Mouse (Mus musculus) lung, embryonic 15.5 days (tissue): Measurements from ENCODE around the gene Olfr834. TPM values are rescaled to one million over a fixed set of nuclear protein-coding genes. Genes with fewer than 3 reads are reported as not detected.

Experiments used
- ATAC-seq: fragments of 200-750 bp; cut with Nextera tagmentation; 2 replicates; pipeline ENCODE4 v1.8.0; 2017; ENCODE audit warnings: moderate number of reproducible peaks, borderline replicate concordance; ENCODE audit not compliant: low FRiP score, low TSS enrichment; ENCODE audit errors: extremely low read depth
- H3K27ac ChIP-seq: fragments of 300-500 bp; sonication (generic); 2 replicates; pipeline ENCODE4 v1.5.1; 2015; ENCODE audit warnings: moderate library complexity, mild to moderate bottlenecking, inconsistent platforms
- H3K27me3 ChIP-seq: fragments of 300-500 bp; sonication (generic); 2 replicates; pipeline ENCODE4 v1.6.1; 2015; ENCODE audit warnings: inconsistent platforms
- H3K36me3 ChIP-seq: fragments of 300-500 bp; sonication (generic); 2 replicates; pipeline ENCODE4 v1.6.1; 2015; ENCODE audit warnings: inconsistent platforms
- H3K4me1 ChIP-seq: fragments of 300-500 bp; sonication (generic); 2 replicates; pipeline ENCODE4 v1.6.1; 2015; ENCODE audit warnings: inconsistent platforms
- H3K4me2 ChIP-seq: fragments of 300-500 bp; sonication (generic); 2 replicates; pipeline ENCODE4 v1.6.1; 2015; ENCODE audit warnings: inconsistent platforms, mild to moderate bottlenecking, moderate library complexity
- H3K4me3 ChIP-seq: fragments of 300-500 bp; sonication (generic); 2 replicates; pipeline ENCODE4 v1.5.1; 2015; ENCODE audit warnings: mild to moderate bottlenecking, inconsistent platforms
- H3K9ac ChIP-seq: fragments of 300-500 bp; sonication (generic); 2 replicates; pipeline ENCODE4 v1.6.1; 2015; ENCODE audit warnings: inconsistent platforms
- H3K9me3 ChIP-seq: fragments of 300-500 bp; sonication (generic); 2 replicates; pipeline ENCODE4 v1.6.1; 2016; ENCODE audit warnings: inconsistent platforms
- WGBS: fragments of 180-500 bp; shearing (Covaris S2); methylation state at CpG from one replicate; pipeline ENCODE4 v1.1.7; 2015; 5-methylcytosine and 5-hydroxymethylcytosine counted together
- polyA plus RNA-seq: library from polyadenylated mRNA; unstranded; fragments of >200 nt; fragmentation: Nextera tagmentation; extraction: Ambion mirVana; gene quantifications from 2 replicates; pipeline ENCODE4 v1.2.1, GENCODE M21; 2015

Olfr834 gene
- not detected in 2 replicates for polyA plus RNA-seq

- Histone ChIP-seq H3K9ac (no peak within 1 kb of the TSS), H3K27ac (no peak within 1 kb of the TSS), H3K27me3 (no peaks in the 10 kb centered on the region), H3K36me3 (no peaks in the 10 kb centered on the region), H3K9me3 (no peaks in the 10 kb centered on the region), H3K4me3 (no peak within 1 kb of the TSS), H3K4me1 (no peaks in the 10 kb centered on the region), H3K4me2 (no peak within 1 kb of the TSS)
- ATAC-seq = no peak
- WGBS = 78% methylated on average over 3 of the region's 3 CpGs
These were observed at the start of gene Olfr834 for GRCm38 (mm10) chr9:18987690-18988089. Gene Olfr834 (plus strand): TSS chr9:18987990.

DNA sequence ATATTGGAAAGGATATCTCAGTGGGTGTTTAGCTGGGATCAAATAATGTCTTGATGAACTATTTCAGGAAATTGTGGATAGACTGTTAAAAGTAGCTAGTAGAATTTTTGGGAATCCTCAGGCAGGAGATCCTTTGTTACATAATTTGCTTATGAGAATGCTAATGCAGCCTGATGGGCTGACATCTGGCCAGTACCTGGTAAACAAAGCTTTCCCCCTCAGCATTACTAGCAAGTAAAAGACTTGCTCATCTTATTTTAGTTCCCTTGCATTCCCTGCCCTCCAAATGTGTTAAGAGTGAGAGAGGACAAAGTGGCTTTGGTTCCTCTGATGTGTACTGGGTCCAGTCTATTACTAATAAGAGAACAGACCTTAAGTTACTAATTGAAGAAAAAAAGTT lies 25.8 kb upstream of the Olfr834 start:
- Histone ChIP-seq H3K4me1 (no peaks in the 10 kb centered on the region), H3K4me3 (no peak overlapping the region)
- ATAC-seq = no peak

GRCm38 (mm10) chr9:19032435-19032834 lies 44.6 kb downstream of the Olfr834 start, which contains the start of gene Olfr835:
Gene Olfr835 (plus strand): TSS chr9:19032735.
- Histone ChIP-seq H3K27ac (no peak within 1 kb of the TSS), H3K4me3 (no peak within 1 kb of the TSS), H3K36me3 (no peaks in the 10 kb centered on the region), H3K4me2 (no peak within 1 kb of the TSS), H3K27me3 (no peaks in the 10 kb centered on the region), H3K9ac (no peak within 1 kb of the TSS), H3K9me3 (no peaks in the 10 kb centered on the region; the same call in 1 of the 2 replicates), H3K4me1 (no peaks in the 10 kb centered on the region)
- WGBS = 50% methylated on average over 1 of the region's 1 CpGs
- no peak for ATAC-seq

More for the DNA sequence above, 25.8 kb upstream of the Olfr834 start:
- Histone ChIP-seq H3K9me3 (no peaks in the 10 kb centered on the region), H3K27me3 (no peaks in the 10 kb centered on the region), H3K27ac (no peak overlapping the region), H3K36me3 (no peaks in the 10 kb centered on the region), H3K9ac (no peak overlapping the region), H3K4me2 (no peak overlapping the region)

Other genes with a start within 250 kb of the Olfr834 start
- not detected in 2 replicates for gene Olfr24, start 224.0 kb upstream of the Olfr834 start, polyA plus RNA-seq
- gene Olfr828, start 168.5 kb upstream of the Olfr834 start, polyA plus RNA-seq = not detected in 2 replicates
- gene Olfr829, start 133.1 kb upstream of the Olfr834 start, polyA plus RNA-seq = not detected in 2 replicates
- not detected in 2 replicates for gene Olfr830, start 113.3 kb upstream of the Olfr834 start, polyA plus RNA-seq
- gene Olfr832, start 50.9 kb upstream of the Olfr834 start, polyA plus RNA-seq = not detected in 2 replicates
- gene Olfr835, start 44.7 kb downstream of the Olfr834 start, polyA plus RNA-seq = not detected in 2 replicates
- not detected in 2 replicates for gene Olfr836, start 132.4 kb downstream of the Olfr834 start, polyA plus RNA-seq
- not detected in 2 replicates for gene Olfr837, start 148.3 kb downstream of the Olfr834 start, polyA plus RNA-seq
- not detected in 2 replicates for gene Olfr839-ps1, start 189.3 kb downstream of the Olfr834 start, polyA plus RNA-seq